ENCODE assay signal across 19 mouse cellular contexts in the genomic region with DNA sequence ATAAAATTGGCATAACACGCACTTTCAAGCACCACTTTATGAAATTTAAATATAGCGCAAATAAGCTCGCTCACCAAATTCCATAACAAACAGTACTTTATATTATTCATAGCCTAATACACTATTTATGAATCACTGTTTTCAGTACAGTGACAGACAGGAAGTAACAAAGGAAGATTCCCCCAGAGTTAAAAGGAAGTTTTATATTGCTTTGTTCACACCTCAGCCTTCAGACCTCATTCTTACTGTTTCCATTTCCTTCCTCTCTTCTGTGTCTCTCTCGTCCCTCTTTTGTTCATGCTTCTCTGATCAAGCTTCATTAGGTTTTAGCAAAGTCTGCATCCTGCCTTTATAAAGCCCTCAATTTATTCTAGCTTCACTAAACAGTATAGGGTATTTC.
A peak's percentile ranks its signal among the peaks of the same experiment; 100 is the strongest.
DNase-seq lines count a peak whose midpoint lies in the region; ATAC-seq and TF ChIP-seq lines count a peak whose summit lies in the region.
"Had no signal": no experiment of that assay in that cellular context is flagged by ENCODE, and none has a peak within 500 bp of the region (broad histone marks: within the 10 kb centered on the region; RNA-seq: fewer than 3 reads in every experiment).

No protein-coding gene starts in this region.

- no peak overlapping the region for H3K4me3 ChIP-seq in midbrain, embryonic 14.5 days (replicated peaks; ENCODE audit: low read depth, low read length)
- no peak overlapping the region for H3K4me3 ChIP-seq in midbrain, postnatal 0 days (ENCODE audit: low read depth, low read length)
- H3K4me3 ChIP-seq in testis, adult 2 months (ENCODE audit: control insufficient read depth, low read depth, low read length), result peak overlapping the region; percentile 21; the same call in 1 of the 2 replicates
- H3K4me3 ChIP-seq in neural tube, embryonic 14.5 days (ENCODE audit: low read depth, low read length), result no peak overlapping the region
- H3K4me3 ChIP-seq: embryonic facial prominence, embryonic 15.5 days; erythroblast, embryonic 14.5 days; forebrain, embryonic 10.5 days; gastrocnemius, adult 2 months; heart, embryonic 12.5 days; hindbrain, embryonic 10.5 days had no signal

- no peaks in the 10 kb centered on the region for H3K27me3 ChIP-seq in midbrain, embryonic 14.5 days (ENCODE audit: control insufficient read depth, insufficient read depth, low read length)
- no peaks in the 10 kb centered on the region for H3K27me3 ChIP-seq in midbrain, postnatal 0 days (ENCODE audit: insufficient read depth, low read length)
- no peaks in the 10 kb centered on the region for H3K27me3 ChIP-seq in testis, adult 2 months (ENCODE audit: control insufficient read depth, insufficient read depth, low read length)
- H3K27me3 ChIP-seq in neural tube, embryonic 14.5 days (ENCODE audit: control insufficient read depth, insufficient read depth, low read length), result no peaks in the 10 kb centered on the region
- H3K27me3 ChIP-seq: embryonic facial prominence, embryonic 15.5 days; heart, embryonic 12.5 days had no signal

- H3K9ac ChIP-seq in midbrain, embryonic 14.5 days (replicated peaks; ENCODE audit: low read length), result no peak overlapping the region
- H3K9ac ChIP-seq in midbrain, postnatal 0 days (replicated peaks; ENCODE audit: low read length, poor library complexity, severe bottlenecking), result no peak overlapping the region
- H3K9ac ChIP-seq in neural tube, embryonic 14.5 days (replicated peaks; ENCODE audit: low read depth, low read length), result no peak overlapping the region
- H3K9ac ChIP-seq: embryonic facial prominence, embryonic 15.5 days; heart, embryonic 12.5 days had no signal

- WGBS in midbrain, embryonic 14.5 days, result 63% methylated on average over 4 of the region's 4 CpGs
- whole genome bisulfite sequencing in midbrain, postnatal 0 days, result 45% methylated on average over 4 of the region's 4 CpGs
- WGBS in neural tube, embryonic 14.5 days, result 53% methylated on average over 4 of the region's 4 CpGs

- no peak for TF ChIP-seq POLR2A in testis, adult 2 months (IDR thresholded peaks at IDR 0.05; ENCODE audit: control insufficient read depth, low read depth, low read length)

- TF ChIP-seq CTCF in midbrain, postnatal 0 days (IDR thresholded peaks at IDR 0.05), result no peak
- TF ChIP-seq CTCF in testis, adult 2 months (IDR thresholded peaks at IDR 0.05; ENCODE audit: control insufficient read depth, insufficient read depth, insufficient replicate concordance, low read depth, low read length), result no peak

- no peak for ATAC-seq in midbrain, embryonic 14.5 days (ENCODE audit: low FRiP score, low TSS enrichment)
- ATAC-seq in midbrain, postnatal 0 days (ENCODE audit: low FRiP score), result no peak
- peak; percentile 58 for ATAC-seq in neural tube, embryonic 14.5 days (ENCODE audit: low read depth)
- ATAC-seq: forebrain, embryonic 14.5 days had no signal

- no peaks in the 10 kb centered on the region for H3K9me3 ChIP-seq in midbrain, embryonic 14.5 days (ENCODE audit: control insufficient read depth, low read length)
- no peaks in the 10 kb centered on the region for H3K9me3 ChIP-seq in midbrain, postnatal 0 days (ENCODE audit: low read length)
- H3K9me3 ChIP-seq in neural tube, embryonic 14.5 days (ENCODE audit: control insufficient read depth, low read length), result no peaks in the 10 kb centered on the region
- H3K9me3 ChIP-seq: embryonic facial prominence, embryonic 15.5 days; forebrain, embryonic 10.5 days; heart, embryonic 12.5 days; hindbrain, embryonic 10.5 days had no signal

- peak; percentile 20 for DNase-seq in midbrain, embryonic 14.5 days
- no peak for DNase-seq in midbrain, postnatal 0 days (ENCODE audit: low spot score)
- DNase-seq in testis, postnatal 10 days (ENCODE audit: low spot score), result no peak
- DNase-seq in spleen, postnatal 4 days (ENCODE audit: low spot score in 2 of 2), result no peak
- no peak for DNase-seq in embryo, embryonic 9.5 days (ENCODE audit: extremely low spot score)
- DNase-seq: adrenal gland, adult 8-10 months; adrenal gland, postnatal 36 days; cerebellum, adult 2 months; cerebellum, postnatal 10 days; gastrocnemius, adult 2 months; gastrocnemius, postnatal 25 days had no signal

- no peak overlapping the region for H3K4me2 ChIP-seq in midbrain, embryonic 14.5 days (ENCODE audit: low read length)
- H3K4me2 ChIP-seq in midbrain, postnatal 0 days (ENCODE audit: low read depth, low read length, poor library complexity, severe bottlenecking), result no peak overlapping the region
- no peak overlapping the region for H3K4me2 ChIP-seq in neural tube, embryonic 14.5 days (ENCODE audit: low read depth, low read length)
- H3K4me2 ChIP-seq: embryonic facial prominence, embryonic 15.5 days; heart, embryonic 12.5 days had no signal

- no peaks in the 10 kb centered on the region for H3K36me3 ChIP-seq in midbrain, embryonic 14.5 days (ENCODE audit: control insufficient read depth, insufficient read depth, low read length)
- no peaks in the 10 kb centered on the region for H3K36me3 ChIP-seq in midbrain, postnatal 0 days (ENCODE audit: insufficient read depth, low read length)
- H3K36me3 ChIP-seq in testis, adult 2 months (ENCODE audit: control insufficient read depth, insufficient read depth, low read length), result no peaks in the 10 kb centered on the region
- no peaks in the 10 kb centered on the region for H3K36me3 ChIP-seq in neural tube, embryonic 14.5 days (ENCODE audit: control insufficient read depth, insufficient read depth, low read length)
- H3K36me3 ChIP-seq: embryonic facial prominence, embryonic 15.5 days; forebrain, embryonic 10.5 days; heart, embryonic 12.5 days; hindbrain, embryonic 10.5 days had no signal

- no peaks in the 10 kb centered on the region for H3K4me1 ChIP-seq in midbrain, embryonic 14.5 days (ENCODE audit: control insufficient read depth, insufficient read depth, low read length)
- no peaks in the 10 kb centered on the region for H3K4me1 ChIP-seq in midbrain, postnatal 0 days (ENCODE audit: insufficient read depth, low read length)
- no peaks in the 10 kb centered on the region for H3K4me1 ChIP-seq in testis, adult 2 months (ENCODE audit: control insufficient read depth, insufficient read depth, low read length)
- no peaks in the 10 kb centered on the region for H3K4me1 ChIP-seq in neural tube, embryonic 14.5 days (ENCODE audit: control insufficient read depth, insufficient read depth, low read length)
- H3K4me1 ChIP-seq: embryonic facial prominence, embryonic 15.5 days; forebrain, embryonic 10.5 days; heart, embryonic 12.5 days; hindbrain, embryonic 10.5 days had no signal

- no peak overlapping the region for H3K27ac ChIP-seq in midbrain, embryonic 14.5 days (replicated peaks; ENCODE audit: low read depth, low read length)
- no peak overlapping the region for H3K27ac ChIP-seq in midbrain, postnatal 0 days (ENCODE audit: low read depth, low read length)
- H3K27ac ChIP-seq in testis, adult 2 months (ENCODE audit: control insufficient read depth, insufficient read depth, low read depth, low read length), result no peak overlapping the region
- H3K27ac ChIP-seq in neural tube, embryonic 14.5 days (ENCODE audit: low read depth, low read length), result no peak overlapping the region
- H3K27ac ChIP-seq: embryonic facial prominence, embryonic 15.5 days; forebrain, embryonic 10.5 days; gastrocnemius, adult 2 months; hindbrain, embryonic 10.5 days had no signal
